Mouse (Mus musculus) heart, adult 2 months (tissue): ENCODE measurements around the gene Ppp2r3a. TPM values are rescaled to one million over a fixed set of nuclear protein-coding genes. Genes with fewer than 3 reads are reported as not detected.
A peak's percentile ranks its signal among the peaks of the same experiment; 100 is the strongest.

Source experiments
- DNase-seq, 2 experiments: peaks; one replicate each; pipeline ENCODE4 v3.0.0; 2021
- H3K27ac ChIP-seq: fragments of 200-600 bp; 2 replicates; pipeline ENCODE4 v1.8.1; 2022
- H3K27me3 ChIP-seq: fragments of 200-500 bp; 2 replicates; pipeline ENCODE4 v1.6.1; 2012; ENCODE audit warnings: mild to moderate bottlenecking, low read length, inconsistent platforms, mixed read lengths; ENCODE audit not compliant: control insufficient read depth, insufficient read depth
- H3K36me3 ChIP-seq: fragments of 200-500 bp; 2 replicates; pipeline ENCODE4 v1.6.1; 2012; ENCODE audit warnings: low read length, inconsistent platforms; ENCODE audit not compliant: control insufficient read depth, insufficient read depth
- H3K4me1 ChIP-seq: fragments of 200-500 bp; 2 replicates; pipeline ENCODE4 v1.6.1; 2011; ENCODE audit warnings: low read length; ENCODE audit not compliant: control insufficient read depth, insufficient read depth
- H3K4me3 ChIP-seq: fragments of 200-600 bp; 2 replicates; pipeline ENCODE4 v1.8.1; 2022
- H3K79me2 ChIP-seq: fragments of 200-500 bp; replicated peaks from 2 replicates; pipeline ENCODE4 v1.6.1; 2012; ENCODE audit warnings: mild to moderate bottlenecking, inconsistent platforms, low read length, moderate library complexity, mixed read lengths; ENCODE audit not compliant: control insufficient read depth, insufficient read depth
- H3K9ac ChIP-seq: fragments of 200-500 bp; 2 replicates; pipeline ENCODE4 v1.6.1; 2012; ENCODE audit warnings: low read depth, mild to moderate bottlenecking, control low read depth, inconsistent platforms, low read length, mixed read lengths
- CTCF ChIP-seq: fragments of 200-600 bp; IDR thresholded peaks from 2 replicates; pipeline ENCODE4 v1.8.1; 2022; ENCODE audit warnings: antibody characterized with exemption, mild to moderate bottlenecking, moderate library complexity
- EP300 ChIP-seq: fragments of 200-500 bp; IDR thresholded peaks from 2 replicates; pipeline ENCODE4 v1.6.1; 2011; ENCODE audit warnings: low read depth, low read length, control low read depth; ENCODE audit not compliant: insufficient read depth
- POLR2A ChIP-seq: fragments of 200-500 bp; IDR thresholded peaks from 2 replicates; pipeline ENCODE4 v1.6.1; 2011; ENCODE audit warnings: mild to moderate bottlenecking, low read depth, low read length, control low read depth; ENCODE audit not compliant: insufficient read depth
- WGBS: fragments of 180-500 bp; shearing (Covaris S2); methylation state at CpG from one replicate; pipeline ENCODE4 v1.1.7; 2018; 5-methylcytosine and 5-hydroxymethylcytosine counted together
- intact Hi-C: fragments of 180-260 bp; cut with DNase I; formaldehyde crosslinking; loops from one replicate; pipeline ENCODE4 v1.15.1; 2025
- polyA plus RNA-seq: library from polyadenylated mRNA; depleted of rRNA; stranded (reverse); fragments of >200 nt; gene quantifications from 2 replicates; pipeline ENCODE4 v1.2.3, GENCODE M21; 2012
- total RNA-seq, 2 experiments: library from RNA; stranded (reverse); gene quantifications; 2 replicates each; pipeline ENCODE4 v1.2.3; 2021

Ppp2r3a gene
- total and polyA plus RNA-seq, 3 experiments: 51.7 to 215 (median 179) TPM

DNA sequence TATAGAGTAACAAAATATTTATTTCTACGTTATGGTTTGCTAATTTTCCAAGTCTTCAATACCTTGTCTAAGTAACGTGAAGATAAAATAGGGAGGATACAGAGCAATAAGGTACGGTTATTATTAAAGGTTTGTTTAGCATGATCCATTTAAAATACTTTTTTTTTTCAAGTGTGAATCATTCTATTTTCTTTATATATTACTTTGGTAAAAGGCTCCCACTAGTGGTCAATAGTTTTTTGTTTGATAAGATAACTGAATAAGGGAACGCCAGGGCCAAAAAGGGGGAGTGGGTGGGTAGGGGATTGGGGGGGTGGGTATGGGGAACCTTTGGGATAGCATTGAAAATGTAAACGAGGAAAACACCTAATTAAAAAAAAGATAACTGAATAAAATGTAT lies 98.7 kb downstream of the Ppp2r3a start:
- 69% methylated on average over 5 of the region's 5 CpGs for WGBS
- Histone ChIP-seq H3K27me3 (no peaks in the 10 kb centered on the region), H3K79me2 (no peaks in the 10 kb centered on the region), H3K27ac (no peak overlapping the region), H3K4me3 (no peak overlapping the region), H3K4me1 (no peaks in the 10 kb centered on the region), H3K9ac (no peak overlapping the region), H3K36me3 (peaks cover 2% of the 10 kb centered on the region)
- intact Hi-C loops: loop anchor here (5.0 to 10.0 kb wide), 4 partner anchors 76 to 608 kb away; partner anchors contain the start of gene Nck1
- no peak for TF ChIP-seq POLR2A
- TF ChIP-seq CTCF: peak; percentile 27
- DNase-seq: no peak

DNA sequence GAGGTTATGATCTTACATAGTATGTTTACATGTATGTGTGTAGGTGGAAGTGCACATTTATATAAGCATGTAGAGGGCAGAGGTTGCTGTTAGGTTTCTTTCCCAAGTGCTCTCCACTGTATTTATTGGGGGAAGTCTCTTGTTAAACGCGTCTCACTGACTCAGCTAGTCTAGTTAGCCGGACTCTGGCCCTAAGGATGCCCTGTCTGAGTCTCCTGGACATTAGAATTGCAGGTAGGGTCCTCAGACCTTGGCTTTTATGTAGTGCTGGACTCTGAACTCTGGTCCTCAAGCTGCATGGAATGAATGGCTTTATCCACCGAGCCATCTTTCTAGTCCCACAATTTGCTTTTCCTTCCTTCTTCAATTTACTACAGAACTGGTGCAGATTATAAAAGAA lies 108.0 kb downstream of the Ppp2r3a start:
- Histone ChIP-seq H3K4me3 (no peak overlapping the region), H3K27me3 (no peaks in the 10 kb centered on the region), H3K4me1 (no peaks in the 10 kb centered on the region; the same call in 1 of the 2 replicates), H3K36me3 (peaks cover 8% of the 10 kb centered on the region; the same call in 1 of the 2 replicates), H3K79me2 (no peaks in the 10 kb centered on the region), H3K27ac (no peak overlapping the region), H3K9ac (no peak overlapping the region)
- intact Hi-C loops: no loop called here
- TF ChIP-seq CTCF (no peak), EP300 (no peak), POLR2A (no peak)
- DNase-seq: no peak
- WGBS: 91% methylated on average over 4 of the region's 4 CpGs

DNA sequence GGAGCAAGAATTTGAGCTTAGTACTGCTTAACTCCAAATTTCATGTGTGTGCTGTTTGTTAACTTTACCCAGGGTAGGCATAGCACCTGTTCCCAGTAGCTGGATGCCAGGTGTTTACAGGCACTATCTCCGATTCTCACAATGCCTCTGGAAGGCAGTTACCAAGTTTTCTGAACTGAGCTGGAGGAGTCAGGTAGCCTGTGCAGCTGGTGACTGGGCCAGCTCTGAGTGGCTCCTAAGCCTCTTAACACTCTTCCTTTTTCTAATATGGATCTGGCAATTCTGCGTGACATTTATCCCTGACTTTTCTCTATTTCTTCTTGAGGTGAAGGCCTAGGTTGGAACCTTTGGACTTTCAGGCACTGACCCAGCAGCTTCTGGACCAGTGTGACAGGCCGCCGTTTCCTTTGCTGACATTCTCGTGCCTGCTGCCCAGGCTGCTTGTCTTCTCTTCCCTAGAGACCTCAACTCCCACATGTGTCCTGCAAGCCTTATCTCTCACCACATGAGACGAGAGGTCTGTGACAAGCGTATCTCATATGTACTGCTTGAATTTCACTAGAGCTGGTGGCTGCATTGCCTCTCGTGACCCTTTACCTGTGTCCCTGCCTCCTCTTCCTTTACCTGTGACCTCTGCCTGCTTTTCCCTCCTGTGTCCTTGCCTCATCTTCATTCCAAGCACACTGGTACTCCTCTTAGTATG lies 137.3 kb downstream of the Ppp2r3a start:
- peaks cover 4% of the 10 kb centered on the region for H3K4me1 ChIP-seq

DNA sequence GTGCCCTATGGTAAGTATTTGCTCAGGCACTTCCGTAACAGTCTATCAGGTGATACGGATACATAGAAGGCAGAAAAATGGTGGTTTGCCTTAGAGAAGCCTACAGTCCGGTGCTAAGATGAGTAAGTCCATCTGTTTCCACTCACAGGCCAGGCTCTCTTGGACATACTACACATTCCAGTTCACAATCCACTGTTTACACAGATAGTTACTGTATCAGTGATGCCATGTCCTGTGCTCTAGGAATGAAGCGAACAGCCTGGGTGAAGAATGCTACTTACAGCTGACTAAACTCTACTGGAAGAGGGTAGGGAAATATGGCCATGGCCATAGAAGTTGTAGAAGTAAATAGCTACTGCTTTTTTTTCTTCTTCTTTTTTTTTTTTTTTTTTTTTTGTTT lies 138.3 kb downstream of the Ppp2r3a start:
- no peak overlapping the region for H3K9ac ChIP-seq
- no peak overlapping the region for H3K4me3 ChIP-seq
- intact Hi-C loops: loop anchor here (5.0 kb wide), 1 partner anchor 36 kb away; no protein-coding TSS in a partner anchor
- no peak overlapping the region for H3K27ac ChIP-seq
- no peaks in the 10 kb centered on the region for H3K79me2 ChIP-seq
- 73% methylated on average over 4 of the region's 4 CpGs for WGBS
- TF ChIP-seq CTCF (no peak), EP300 (no peak), POLR2A (no peak)
- H3K27me3 ChIP-seq: no peaks in the 10 kb centered on the region
- H3K4me1 ChIP-seq: peaks cover 4% of the 10 kb centered on the region
- DNase-seq: no peak
- H3K36me3 ChIP-seq: peaks cover 13% of the 10 kb centered on the region

More for the DNA sequence above, 137.3 kb downstream of the Ppp2r3a start:
- no peak overlapping the region for H3K9ac ChIP-seq
- H3K27ac ChIP-seq: no peak overlapping the region
- H3K4me3 ChIP-seq: no peak overlapping the region
- no peaks in the 10 kb centered on the region for H3K79me2 ChIP-seq
- no peak for DNase-seq
- intact Hi-C loops: loop anchor here (5.0 kb wide), 1 partner anchor 37 kb away; no protein-coding TSS in a partner anchor
- TF ChIP-seq POLR2A (no peak), EP300 (no peak), CTCF (no peak)
- no peaks in the 10 kb centered on the region for H3K27me3 ChIP-seq
- peaks cover 10% of the 10 kb centered on the region for H3K36me3 ChIP-seq
- 57% methylated on average over 8 of the region's 8 CpGs for WGBS

DNA sequence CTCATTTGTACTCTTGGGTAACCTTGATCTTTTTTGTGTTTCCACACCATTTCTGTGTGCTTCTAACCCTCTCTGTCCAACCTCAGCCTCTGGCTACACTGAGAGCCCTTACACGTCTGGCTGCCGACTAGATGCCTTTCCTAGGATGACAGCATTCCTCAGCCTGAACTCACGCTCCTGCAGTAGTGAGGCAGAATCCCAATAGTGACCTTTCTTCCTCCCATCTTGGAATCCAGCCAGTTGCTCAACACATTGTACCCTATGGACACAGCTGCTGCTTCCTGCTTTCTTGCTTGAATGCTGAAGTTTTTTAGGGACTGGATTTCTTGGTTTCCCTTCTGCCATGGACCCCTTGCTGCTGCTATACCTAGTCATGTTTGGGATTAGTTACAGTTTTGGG lies 141.6 kb downstream of the Ppp2r3a start:
- no peaks in the 10 kb centered on the region for H3K27me3 ChIP-seq
- intact Hi-C loops: loop anchor here (5.0 kb wide), 1 partner anchor 33 kb away; no protein-coding TSS in a partner anchor
- 3% methylated on average over 3 of the region's 3 CpGs for WGBS
- H3K79me2 ChIP-seq: no peaks in the 10 kb centered on the region
- peak; percentile 23 to 28 for DNase-seq
- H3K36me3 ChIP-seq: peaks cover 24% of the 10 kb centered on the region
- H3K27ac ChIP-seq: no peak overlapping the region
- H3K4me1 ChIP-seq: peaks cover 6% of the 10 kb centered on the region
- no peak overlapping the region for H3K4me3 ChIP-seq
- no peak for TF ChIP-seq CTCF
- 0 out of 2 replicates have a peak, but pooled peaks have one; percentile 4 for TF ChIP-seq POLR2A
- TF ChIP-seq EP300: no peak
- H3K9ac ChIP-seq: no peak overlapping the region

DNA sequence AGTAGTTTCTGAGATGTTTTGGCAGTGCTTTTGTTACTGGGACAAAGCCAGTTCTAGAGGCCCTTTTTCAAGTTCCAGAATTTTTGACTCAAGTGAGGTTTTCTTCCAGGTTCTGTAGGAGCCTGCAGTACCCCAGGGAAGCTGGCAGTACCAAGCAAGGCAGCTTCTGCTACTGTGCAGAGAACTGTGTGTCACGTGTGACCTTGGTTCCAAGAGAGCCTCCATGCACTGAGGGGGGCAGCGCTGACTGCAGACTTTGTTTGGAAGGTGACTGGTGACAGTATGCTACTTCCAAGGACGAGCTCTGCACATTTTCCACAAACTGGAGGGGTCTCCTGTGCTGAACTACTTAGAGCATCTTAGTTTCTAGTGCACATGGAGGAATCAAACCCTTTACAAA lies 144.2 kb downstream of the Ppp2r3a start:
- intact Hi-C loops: no loop called here
- H3K27me3 ChIP-seq: no peaks in the 10 kb centered on the region

More for the DNA sequence above, 144.2 kb downstream of the Ppp2r3a start:
- H3K4me3 ChIP-seq: no peak overlapping the region
- 57% methylated on average over 3 of the region's 3 CpGs for WGBS
- H3K79me2 ChIP-seq: no peaks in the 10 kb centered on the region
- H3K27ac ChIP-seq: no peak overlapping the region
- TF ChIP-seq EP300 (no peak), CTCF (no peak), POLR2A (no peak)
- H3K9ac ChIP-seq: no peak overlapping the region
- peak in 1 of 2 experiments; percentile 17 for DNase-seq
- peaks cover 6% of the 10 kb centered on the region for H3K4me1 ChIP-seq
- H3K36me3 ChIP-seq: peaks cover 27% of the 10 kb centered on the region
